Mouse (Mus musculus): ENCODE results near the gene Gadd45a. TPM values are rescaled to one million over a fixed set of nuclear protein-coding genes. Genes with fewer than 3 reads are reported as not detected.

Gadd45a gene
- polyA plus RNA-seq, 1 experiment, result 126 TPM

GRCm38 (mm10) chr6:67030846-67031245 is 6.4 kb downstream of the Gadd45a start:
- TF ChIP-seq GATA1 (IDR thresholded peaks at IDR 0.05; ENCODE audit: low read length), result no peak

DNA sequence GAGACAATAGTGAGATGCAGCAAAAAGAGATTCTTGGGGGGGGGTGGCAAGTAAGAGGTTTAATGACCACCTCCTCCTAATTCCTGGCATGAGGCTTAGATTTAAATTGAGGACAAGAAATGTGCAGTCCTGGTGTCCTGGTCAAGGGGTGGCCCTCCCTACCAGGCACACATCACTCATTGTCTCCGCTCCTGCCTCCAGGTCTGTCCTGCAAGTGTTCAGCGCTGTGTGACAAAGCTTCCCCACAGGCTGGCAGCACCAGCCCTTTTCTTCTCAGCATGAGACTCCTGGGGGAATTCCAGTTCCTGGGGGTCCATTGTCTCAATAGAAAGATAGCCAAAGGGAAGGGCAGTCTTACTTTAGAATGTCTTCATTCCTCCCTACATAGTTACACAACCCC is 6.8 kb downstream of the Gadd45a start:
- TF ChIP-seq GATA1 (IDR thresholded peaks at IDR 0.05; ENCODE audit: low read length), result no peak

- TF ChIP-seq GATA1 (IDR thresholded peaks at IDR 0.05; ENCODE audit: low read length), result no peak
Observed at GRCm38 (mm10) chr6:67029987-67030386, 7.3 kb downstream of the Gadd45a start.

DNA sequence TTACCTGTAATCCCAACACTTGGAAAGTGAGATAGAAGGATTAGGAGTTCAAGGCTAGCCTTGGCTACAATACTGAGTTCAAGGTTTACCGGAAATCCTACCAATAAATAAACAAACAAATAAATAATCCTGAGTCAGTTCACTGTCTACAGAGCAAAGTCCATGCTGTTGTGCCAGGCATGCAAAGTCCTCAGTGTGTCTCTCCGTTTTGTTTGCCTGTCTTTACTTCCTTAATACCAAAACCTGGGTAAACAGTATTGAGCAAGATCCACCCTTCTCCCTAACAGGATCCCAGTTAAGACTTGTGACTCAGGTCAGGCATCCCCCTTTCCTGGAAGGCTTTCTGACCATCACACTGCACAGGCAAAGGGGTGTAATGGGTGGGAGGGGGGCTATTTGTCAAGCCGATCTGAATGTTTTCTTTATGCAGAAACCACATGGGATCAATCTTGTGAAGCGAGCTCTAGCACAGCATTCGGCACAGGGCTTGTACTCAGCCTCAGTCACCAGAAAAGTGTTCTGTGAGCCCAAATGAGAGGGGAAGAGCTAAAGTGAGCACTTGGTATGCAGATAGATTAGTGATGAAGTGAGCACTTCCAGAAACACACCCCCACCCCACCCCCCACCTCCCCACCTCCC is 7.8 kb downstream of the Gadd45a start:
- TF ChIP-seq GATA1 (IDR thresholded peaks at IDR 0.05; ENCODE audit: low read length), result no peak

DNA sequence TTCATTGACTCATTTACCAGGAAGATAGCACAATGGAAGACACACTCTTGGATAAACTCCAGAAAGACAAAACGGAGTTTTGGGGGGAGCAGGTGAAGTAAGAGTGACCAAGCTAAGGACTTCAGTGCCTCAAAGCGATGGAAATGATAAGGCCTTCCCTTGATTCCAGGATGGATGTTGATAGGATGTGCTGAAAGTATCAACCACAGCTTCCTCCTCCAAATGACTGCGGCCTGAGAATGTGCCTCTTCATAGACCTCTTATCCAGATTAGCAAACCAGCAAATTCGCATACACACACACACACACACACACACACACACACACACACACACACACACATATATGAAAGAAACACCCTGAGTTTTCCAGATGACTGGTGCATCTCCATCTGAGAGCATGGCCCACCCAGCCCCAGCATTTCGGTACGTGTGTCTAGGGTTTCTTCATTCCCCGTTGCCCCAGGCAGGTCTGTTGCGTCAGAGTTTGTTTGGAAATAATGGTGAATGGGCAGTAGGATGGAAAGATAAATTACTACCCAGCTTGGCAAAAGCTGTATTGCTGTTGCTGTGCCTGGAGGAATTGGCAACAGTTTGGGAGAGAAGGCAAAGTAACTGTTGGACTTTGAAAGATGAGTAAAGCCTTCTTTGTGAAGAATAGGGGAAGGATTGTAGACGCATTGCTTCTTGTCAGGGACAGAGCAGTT is 9.7 kb downstream of the Gadd45a start:
- no peak for TF ChIP-seq GATA1 (IDR thresholded peaks at IDR 0.05; ENCODE audit: low read length)

- no peak for TF ChIP-seq GATA1 (IDR thresholded peaks at IDR 0.05; ENCODE audit: low read length)
Observed at GRCm38 (mm10) chr6:67026661-67027060, 10.6 kb downstream of the Gadd45a start.

GRCm38 (mm10) chr6:67023729-67024128 is 13.5 kb downstream of the Gadd45a start:
- TF ChIP-seq GATA1 (IDR thresholded peaks at IDR 0.05; ENCODE audit: low read length), result no peak

- TF ChIP-seq GATA1 (IDR thresholded peaks at IDR 0.05; ENCODE audit: low read length), result no peak
Observed at GRCm38 (mm10) chr6:67021308-67021707, 15.9 kb downstream of the Gadd45a start.

GRCm38 (mm10) chr6:67018365-67018764 is 18.9 kb downstream of the Gadd45a start:
- TF ChIP-seq GATA1 (IDR thresholded peaks at IDR 0.05; ENCODE audit: low read length), result no peak

DNA sequence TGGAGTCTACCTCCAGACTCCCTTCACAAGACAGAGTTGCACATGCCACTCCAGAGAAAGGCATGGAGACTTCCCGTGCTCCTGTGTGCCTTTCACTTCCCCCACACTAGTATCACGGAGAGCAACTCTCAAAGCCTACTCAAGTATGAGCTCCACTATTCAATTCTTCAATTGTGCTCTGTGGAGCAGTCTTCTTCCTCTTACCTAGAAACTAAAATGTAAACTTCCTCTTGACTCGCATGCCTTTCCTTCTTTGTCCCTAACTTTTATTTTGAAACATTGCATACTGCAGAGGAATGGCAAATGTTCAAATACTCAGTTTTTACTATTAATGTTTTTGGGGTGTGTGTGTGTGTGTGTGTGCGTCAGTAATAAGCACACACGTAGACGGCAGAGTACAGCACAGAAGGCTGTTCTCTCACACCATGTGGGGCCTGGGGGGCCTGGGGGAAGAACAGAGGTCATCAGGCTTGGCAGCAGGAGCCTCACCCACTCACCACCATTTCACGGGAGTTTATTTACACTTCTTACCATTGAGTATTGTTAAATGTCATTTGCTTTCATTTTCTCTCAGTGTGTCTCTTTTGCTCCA is 20.6 kb downstream of the Gadd45a start:
- TF ChIP-seq GATA1 (IDR thresholded peaks at IDR 0.05; ENCODE audit: low read length), result no peak

DNA sequence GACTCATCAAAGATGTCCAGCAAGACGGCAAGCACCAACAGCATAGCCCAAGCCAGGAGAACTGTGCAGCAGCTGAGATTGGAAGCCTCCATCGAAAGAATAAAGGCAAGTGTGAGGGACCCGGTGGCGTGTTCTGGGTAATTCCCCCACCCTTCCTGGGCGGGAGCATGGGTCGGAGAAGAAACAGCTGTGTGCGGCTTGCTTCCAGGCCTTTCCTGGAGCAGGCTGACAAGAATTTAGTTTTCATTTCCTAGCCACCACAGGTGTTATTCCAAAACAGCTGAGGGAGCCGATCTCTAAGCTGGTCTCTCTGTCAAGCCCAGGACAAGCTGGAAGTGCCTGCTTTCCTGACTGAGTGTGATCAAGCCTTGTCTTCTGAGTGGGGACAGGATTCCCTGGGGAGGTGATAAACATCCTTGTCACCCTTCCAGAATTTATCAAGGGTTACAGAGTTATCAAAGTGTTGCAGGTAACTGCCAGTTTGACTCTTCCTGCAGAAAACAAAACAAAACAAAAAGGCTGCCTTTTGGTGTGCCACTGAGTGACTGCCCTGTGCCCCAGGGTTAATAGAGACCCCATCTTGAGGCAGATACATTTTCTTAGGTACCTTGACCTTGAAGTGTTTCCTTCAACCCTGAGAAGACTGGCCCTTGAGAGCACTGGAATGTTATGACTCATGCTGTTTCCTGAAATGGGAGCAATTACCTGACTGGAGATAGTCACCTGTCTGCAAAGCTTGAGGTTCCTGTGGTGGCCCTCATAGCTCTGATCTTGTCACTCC is 21.3 kb downstream of the Gadd45a start:
- TF ChIP-seq GATA1 (IDR thresholded peaks at IDR 0.05; ENCODE audit: low read length), result no peak

DNA sequence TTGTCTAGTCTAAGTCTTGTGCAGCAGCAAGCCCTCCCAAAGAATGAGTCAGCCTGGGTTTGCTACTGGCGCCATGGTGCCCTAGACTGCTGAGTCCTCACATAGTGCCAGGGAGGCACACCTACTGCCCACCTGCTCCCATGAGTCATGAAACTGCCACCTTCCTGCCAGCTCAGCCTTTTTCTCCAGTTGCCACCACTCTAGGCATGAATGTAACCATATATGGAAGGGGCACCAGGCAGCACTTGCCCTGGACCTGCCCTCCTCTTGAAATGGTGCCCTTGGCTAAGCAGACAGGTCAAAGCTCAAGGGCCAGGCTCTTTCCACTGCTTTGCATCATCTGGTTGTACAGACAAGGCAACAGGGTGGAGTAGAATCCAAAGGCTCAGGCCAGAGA is 22.6 kb downstream of the Gadd45a start:
- no peak for TF ChIP-seq GATA1 (IDR thresholded peaks at IDR 0.05; ENCODE audit: low read length)

- no peak for TF ChIP-seq GATA1 (IDR thresholded peaks at IDR 0.05; ENCODE audit: low read length)
Observed at GRCm38 (mm10) chr6:67013949-67014678, 23.1 kb downstream of the Gadd45a start.

GRCm38 (mm10) chr6:67013293-67013948 is 23.8 kb downstream of the Gadd45a start:
- TF ChIP-seq GATA1 (IDR thresholded peaks at IDR 0.05; ENCODE audit: low read length), result no peak

GRCm38 (mm10) chr6:67011217-67011518 is 26.1 kb downstream of the Gadd45a start:
- no peak for TF ChIP-seq GATA1 (IDR thresholded peaks at IDR 0.05; ENCODE audit: low read length)
